Mouse (Mus musculus): ENCODE measurements around the gene Pkm.

Pkm gene

DNA sequence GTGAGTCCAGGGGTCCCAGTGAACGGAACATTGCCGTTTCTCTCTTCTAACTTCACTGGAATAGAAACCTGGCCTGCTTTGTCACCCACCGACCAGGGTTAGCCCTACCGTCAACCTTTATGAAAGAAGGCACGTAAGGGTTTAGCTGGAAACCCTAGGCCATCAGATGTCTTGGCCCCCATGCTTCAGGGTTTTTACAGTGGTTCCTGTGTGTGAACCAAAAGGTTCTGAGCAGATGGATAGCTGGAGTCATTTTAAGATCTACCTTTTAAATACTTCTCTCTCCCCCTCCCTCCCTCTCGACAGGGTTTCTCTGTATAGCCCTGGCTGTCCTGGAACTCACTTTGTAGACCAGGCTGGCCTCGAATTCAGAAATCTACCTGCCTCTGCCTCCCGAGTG is 9.8 kb downstream of the Pkm start:
- no peak for DNase-seq (ENCODE audit: low spot score in 2 of 2)

DNA sequence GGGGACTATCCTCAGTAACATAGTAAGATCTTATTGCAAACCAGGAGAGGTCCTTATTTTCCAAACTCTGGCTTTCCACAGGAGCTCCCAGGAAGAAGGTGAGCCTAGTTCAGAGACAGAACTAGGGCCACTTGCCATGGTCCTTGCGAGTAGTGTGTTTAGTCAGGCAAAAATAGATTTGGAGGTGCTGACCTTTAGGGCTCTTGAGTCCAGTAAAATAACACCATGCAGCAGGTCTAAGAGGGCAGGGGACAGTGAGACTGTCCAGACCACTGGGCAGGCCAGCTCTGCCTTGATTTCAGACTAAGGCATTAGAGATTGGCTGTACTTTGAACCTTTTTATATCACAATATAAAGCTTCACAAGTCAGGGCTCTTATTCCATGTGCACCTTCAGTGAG is 10.6 kb downstream of the Pkm start:
- no peak for DNase-seq (ENCODE audit: low spot score in 2 of 2)

DNA sequence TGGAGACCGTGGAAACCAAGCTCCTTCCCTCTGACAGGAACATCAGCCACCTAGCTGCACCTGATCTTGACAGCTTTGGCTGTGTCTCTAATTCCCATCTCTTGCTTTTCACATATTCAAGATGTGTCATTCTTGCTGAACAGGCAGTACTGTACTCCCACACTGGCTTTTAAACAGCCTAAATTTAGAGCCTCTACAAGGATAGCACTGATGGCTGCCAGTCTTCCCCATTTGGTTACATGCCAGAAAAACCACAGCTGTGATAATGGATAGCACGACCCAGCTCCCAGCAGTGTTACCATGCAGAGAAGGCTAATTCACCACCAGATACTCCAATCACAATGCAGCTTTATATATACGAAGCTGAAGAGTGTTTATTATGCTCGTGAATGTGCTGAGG is 11.1 kb downstream of the Pkm start:
- no peak for DNase-seq (ENCODE audit: low spot score in 2 of 2)

DNA sequence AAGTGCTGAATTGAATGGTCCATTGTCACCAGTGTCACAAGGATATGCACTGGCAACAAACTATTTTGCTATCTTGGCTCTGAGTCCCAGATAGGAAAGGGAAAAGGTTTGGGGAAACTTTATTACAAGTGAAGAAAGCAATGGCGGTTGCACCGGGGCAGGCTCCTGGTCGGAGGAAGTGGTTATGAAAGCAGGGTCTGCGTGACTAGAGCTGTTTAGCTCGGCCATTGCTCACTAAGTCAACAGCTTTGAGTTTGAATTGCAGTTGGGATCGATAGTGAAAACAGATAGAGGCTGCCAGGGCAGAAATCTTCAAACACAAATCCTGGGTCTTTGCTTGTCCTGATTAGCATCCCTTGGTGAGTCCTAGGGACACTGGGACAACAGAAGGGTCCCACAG is 11.7 kb downstream of the Pkm start:
- no peak for DNase-seq (ENCODE audit: low spot score in 2 of 2)

GRCm38 (mm10) chr9:59668473-59668872 is 12.3 kb downstream of the Pkm start:
- no peak for DNase-seq (ENCODE audit: low spot score in 2 of 2)

DNA sequence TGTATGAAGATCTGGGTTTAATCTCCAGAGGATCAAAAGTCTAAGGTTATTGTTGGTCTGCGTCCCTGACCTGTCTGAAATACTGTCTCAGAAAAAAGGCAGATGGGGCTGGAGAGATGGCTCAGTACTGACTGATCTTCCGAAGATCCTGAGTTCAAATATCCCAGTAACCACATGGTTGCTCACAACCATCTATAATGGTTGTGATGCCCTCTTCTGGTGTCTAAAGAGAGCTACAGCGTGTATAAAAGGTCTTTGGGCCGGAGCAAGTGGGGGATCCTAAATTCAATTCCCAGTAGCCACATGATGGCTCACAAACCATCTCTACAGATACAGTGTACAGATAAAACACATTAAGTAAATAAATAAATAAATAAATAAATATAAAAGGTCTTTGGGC is 13.0 kb downstream of the Pkm start:
- DNase-seq (ENCODE audit: low spot score in 2 of 2) = no peak

DNA sequence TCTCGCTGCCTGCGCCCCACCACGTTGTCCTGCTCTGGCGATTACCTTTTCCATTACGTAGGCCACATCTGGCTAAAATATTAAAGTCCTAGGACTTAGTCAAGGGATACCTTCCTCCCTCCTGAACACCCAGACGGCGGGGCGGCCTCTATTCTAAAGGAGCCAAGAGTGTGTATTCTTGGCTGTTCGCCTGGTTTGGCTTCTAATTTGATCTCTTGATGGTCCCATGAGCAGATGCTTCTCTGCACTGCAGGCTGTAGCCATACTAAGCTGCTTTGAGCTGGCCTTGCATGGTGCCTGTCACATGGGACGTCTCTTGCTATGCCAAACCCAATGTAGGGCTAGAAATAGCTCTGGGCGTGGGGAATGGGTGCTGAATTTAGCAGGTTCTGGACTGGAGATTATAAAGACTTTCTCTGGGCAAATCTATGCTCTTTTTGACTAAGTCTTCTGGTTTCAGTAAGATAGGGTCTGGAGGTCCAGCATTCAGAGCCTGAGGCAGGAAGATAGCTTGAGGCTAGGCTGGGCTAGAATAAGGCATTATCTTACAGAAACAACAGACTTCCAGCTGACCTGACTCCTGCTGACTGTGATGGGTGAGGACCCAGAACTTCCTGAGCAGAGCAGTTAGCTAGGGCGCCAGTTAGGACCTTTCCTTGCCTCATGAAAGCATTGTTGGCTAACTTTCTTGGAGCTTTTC is 16.2 kb downstream of the Pkm start:
- DNase-seq (ENCODE audit: low spot score in 2 of 2) = no peak

DNA sequence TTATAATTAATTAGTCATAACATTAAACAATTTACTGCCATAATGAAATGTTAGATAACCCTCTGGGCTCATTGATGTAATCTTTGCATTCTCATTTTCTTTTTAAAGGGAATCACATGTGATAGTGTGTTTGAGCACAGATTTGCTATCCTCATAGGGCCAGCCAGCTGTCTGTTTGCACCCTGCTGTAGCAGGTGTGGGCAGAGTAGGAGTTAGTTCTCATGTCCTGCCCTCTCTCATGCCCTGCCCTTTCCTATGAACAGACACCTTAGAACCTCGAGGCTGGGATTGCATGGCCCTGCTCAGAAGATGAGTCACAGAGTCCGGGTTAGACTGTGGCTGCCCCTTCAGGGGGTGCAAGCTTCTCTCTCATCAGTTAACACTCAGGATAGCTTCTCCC is 17.3 kb downstream of the Pkm start:
- DNase-seq (ENCODE audit: low spot score in 2 of 2) = no peak

DNA sequence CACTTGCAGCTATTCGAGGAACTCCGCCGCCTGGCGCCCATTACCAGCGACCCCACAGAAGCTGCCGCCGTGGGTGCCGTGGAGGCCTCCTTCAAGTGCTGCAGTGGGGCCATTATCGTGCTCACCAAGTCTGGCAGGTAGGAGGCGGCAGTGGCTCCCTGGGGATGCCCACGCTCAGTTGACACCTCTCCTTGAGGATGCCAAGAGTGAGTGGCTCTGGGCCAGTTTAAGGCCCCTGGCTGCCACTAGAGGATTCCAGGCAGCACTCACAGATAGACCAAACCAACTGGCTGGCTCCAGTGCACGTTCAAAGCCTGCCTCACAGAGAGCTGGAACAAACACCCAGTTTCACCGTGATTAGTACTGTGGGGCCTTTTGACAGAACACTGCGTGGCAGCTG is 19.4 kb downstream of the Pkm start:
- no peak for DNase-seq (ENCODE audit: low spot score in 2 of 2)

DNA sequence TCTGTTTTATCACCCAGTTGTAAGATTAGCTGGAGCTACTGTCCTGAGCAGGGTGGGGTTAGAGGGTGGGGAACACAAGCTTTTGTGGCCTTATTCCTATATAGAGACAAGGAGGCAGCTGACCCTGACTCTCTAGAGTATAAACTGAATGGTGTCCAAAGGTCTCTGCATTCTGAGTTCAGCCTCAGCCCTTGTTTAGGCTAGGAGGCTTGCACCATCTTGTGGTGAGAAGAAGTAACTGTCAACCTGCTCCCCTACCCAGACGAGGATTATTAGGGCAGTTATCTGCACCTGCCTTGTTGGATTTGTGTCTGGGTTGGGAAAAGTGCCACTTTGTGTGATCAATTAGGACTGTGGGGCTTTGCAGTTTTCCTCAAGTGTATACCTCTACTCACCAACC is 22.1 kb downstream of the Pkm start:
- DNase-seq (ENCODE audit: low spot score in 2 of 2) = no peak

- DNase-seq (ENCODE audit: low spot score in 2 of 2) = peak in 1 of 2 experiments; percentile 78
Observed at GRCm38 (mm10) chr9:59679678-59680533, 23.7 kb downstream of the Pkm start, which contains the start of gene Gramd2. TSS of gene Gramd2 (plus strand) at chr9:59680144.

DNA sequence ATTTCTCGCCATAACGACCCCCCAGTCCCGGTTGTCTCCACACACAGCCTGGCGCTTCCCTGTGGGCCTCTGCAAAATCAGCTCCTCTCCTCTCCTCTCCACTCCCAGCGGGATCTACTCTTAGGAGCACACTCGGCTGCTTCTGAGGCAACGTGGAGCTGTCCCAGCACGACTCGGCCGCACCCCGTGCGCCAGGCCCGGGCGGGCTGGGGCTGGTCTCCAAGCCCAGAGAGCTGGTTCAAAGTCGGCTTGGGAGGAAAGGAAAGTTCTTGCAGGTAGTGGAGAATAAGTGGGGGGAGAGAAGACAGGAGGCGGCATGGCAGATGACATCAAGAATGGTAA is 24.3 kb downstream of the Pkm start:
- DNase-seq (ENCODE audit: low spot score in 2 of 2) = no peak

- no peak for DNase-seq (ENCODE audit: low spot score in 2 of 2)
Observed at GRCm38 (mm10) chr9:59684020-59684419, 27.9 kb downstream of the Pkm start.

DNA sequence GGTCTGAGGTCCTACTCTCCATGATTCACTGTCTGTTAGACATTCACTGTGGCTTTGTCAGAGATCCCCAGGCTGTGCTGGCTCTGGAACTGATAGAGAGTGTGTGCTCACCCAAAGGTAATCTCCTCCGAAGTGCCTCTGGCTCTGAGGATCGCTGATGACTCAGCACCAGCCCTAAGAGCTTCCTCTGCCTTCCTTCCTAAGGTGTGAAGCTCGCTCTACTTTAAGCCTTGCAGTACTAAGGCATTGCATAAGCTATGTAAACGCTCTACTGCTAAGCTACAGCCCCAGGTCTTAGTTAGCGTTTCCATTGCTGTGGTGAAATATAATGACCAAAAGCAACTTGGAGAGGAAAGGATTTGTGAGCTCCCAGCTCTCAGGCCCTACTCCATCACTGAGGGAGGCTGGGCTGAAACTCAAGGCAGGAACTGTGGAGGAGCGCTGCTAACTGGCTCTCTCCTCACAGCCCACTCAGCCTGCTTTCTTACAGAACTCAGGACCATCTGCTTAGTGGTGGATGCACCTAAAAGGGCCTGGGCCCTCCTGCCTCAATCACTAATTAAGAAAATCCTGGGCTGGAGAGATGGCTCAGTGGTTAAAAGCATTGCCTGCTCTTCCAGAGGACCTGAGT is 31.4 kb downstream of the Pkm start:
- no peak for DNase-seq (ENCODE audit: low spot score in 2 of 2)

DNA sequence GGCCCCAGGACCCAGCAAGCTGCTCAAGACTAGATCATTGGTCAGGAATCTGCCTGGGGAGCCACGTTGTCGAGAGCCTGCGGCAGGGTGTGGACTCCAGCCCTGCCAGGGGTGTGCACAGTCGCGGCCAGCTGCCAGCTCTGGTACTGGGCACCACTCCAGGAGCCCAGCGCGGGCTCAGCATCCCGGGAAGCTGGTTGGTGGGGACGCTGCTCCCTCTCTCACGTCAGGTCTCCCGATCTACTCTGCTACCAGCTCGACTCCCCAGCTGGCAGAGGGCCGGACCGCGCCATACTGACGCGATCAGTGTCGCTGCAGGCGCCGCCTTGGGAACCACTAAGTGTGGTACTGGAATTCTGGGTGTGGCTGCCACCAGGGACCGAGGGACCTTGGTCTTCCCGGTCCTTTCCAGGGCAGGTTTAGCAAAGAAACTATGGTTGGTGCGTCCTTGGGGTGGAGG is 35.5 kb downstream of the Pkm start:
- DNase-seq (ENCODE audit: low spot score in 2 of 2) = peak; percentile 86 to 89

DNA sequence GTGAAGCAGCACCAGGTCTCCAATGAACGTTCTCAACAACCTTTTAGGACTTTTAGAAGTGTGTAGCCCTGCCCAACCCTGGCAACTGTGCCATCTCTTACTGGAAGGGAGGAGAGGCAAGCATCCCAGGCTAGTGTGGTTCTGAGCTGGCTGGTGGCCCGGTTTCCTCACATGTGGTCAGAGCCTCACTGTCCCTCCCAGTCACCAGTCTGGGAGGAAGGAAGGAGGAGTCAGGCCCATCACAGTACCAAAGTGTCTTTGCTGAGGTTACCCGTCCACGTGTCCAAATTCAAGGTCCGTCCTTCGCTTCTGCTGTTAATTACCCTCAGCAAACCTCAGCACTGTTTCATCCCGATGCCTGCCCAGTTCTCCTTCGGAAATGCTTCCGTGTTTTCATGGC is 36.0 kb downstream of the Pkm start:
- DNase-seq (ENCODE audit: low spot score in 2 of 2) = peak; percentile 45 to 58

DNA sequence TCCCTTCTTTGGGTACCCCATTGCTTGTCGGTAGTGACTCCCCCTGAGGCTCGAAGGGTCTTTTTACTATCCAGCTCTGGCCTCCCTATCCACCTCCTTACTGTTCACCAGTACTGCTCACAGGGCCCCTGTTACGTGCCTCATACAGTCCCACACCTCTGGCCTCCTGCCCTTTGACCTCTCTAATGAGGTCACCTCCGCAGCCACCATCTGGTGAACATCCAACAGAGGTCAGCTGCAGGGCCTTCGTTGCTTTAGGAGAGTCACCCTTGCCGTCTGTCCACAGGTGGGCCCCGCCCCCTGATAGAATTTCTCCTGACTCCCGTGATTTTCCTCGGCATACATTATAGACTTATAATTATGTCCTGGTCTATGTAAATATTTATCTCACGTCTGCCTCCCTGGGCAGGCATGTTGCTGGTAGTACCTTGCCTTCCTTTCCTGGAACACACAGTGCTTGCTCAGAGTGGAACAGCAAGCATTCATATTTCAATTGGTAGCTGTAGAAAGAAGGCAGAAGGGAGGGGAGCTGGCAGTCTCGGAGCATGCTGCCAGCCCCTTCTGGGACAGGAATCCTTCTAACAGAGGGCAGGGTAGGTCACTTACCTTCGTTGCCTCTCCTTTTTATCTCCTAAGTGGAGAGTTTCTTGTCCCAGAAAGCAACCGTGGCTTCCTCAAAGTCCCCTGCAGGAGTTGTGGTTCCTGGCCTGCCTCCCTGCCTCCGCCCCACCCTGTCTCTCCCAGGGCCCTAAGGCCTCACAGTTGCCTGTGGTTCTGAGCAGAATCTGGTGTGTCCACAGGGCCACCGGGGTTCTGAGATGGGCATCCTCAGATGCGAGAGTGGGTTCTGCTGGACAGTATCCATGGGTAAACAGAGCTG is 38.6 kb downstream of the Pkm start:
- no peak for DNase-seq (ENCODE audit: low spot score in 2 of 2)

DNA sequence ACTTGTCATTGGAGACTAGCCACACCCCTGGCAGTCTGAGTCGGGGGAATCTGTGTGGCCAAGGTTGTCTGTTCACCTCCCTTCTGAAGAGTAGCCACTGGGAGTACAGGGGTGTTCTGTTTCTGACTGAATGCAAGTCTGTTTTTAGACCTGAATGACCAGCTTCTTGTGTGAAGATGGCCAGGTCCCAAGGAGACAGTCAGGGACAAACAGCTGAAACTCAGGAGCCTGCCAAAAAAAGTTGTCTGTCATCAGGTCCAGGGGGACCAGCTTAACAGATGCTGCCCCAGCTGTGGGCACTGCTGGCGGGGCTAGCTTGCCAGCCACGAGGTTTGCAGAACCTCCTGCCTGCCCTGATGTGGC is 39.3 kb downstream of the Pkm start:
- peak in 1 of 2 experiments; percentile 43 for DNase-seq (ENCODE audit: low spot score in 2 of 2)

- no peak for DNase-seq (ENCODE audit: low spot score in 2 of 2)
Observed at GRCm38 (mm10) chr9:59696381-59696780, 40.2 kb downstream of the Pkm start.

DNA sequence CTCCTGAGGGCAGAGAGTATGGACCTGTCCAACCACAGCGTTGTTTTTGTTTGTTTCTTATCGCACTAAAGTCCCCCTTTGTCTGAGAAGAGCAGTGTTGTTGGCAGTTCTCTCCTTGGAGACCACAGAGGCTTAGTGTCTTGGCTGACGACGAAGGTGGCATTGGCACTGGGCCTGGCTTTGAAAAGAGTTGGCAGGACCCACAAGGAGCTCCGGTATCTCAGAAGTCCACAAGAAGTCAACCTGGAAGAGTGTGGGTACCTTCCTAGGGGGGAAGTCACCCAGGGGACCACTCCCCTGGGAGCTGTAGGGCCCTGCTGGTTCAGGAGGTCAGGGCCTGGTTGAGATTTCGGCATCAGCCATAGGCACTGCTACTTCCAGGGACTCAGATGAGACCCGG is 44.9 kb downstream of the Pkm start:
- no peak for DNase-seq (ENCODE audit: low spot score in 2 of 2)

- DNase-seq (ENCODE audit: low spot score in 2 of 2) = no peak
Observed at GRCm38 (mm10) chr9:59703099-59703498, 46.9 kb downstream of the Pkm start.
